Mouse (Mus musculus) kidney, postnatal 36 days (tissue): Measurements from ENCODE around the gene Nln.

ENCODE experiments used
- DNase-seq, 2 experiments: peaks; one replicate each; pipeline ENCODE4 v3.0.0; 2021 to 2022; ENCODE audit warnings: mixed read lengths in 2 of 2

The Nln gene

GRCm38 (mm10) chr13:104095955-104096354 lies 13.5 kb downstream of the Nln start:
- no peak for DNase-seq

- DNase-seq = no peak
Observed at GRCm38 (mm10) chr13:104094531-104095385, 14.7 kb downstream of the Nln start.

- DNase-seq = no peak
Observed at GRCm38 (mm10) chr13:104091734-104092133, 17.7 kb downstream of the Nln start.

- peak; percentile 23 to 65 for DNase-seq
Observed at GRCm38 (mm10) chr13:104089387-104089786, 20.0 kb downstream of the Nln start.

- DNase-seq = no peak
Observed at GRCm38 (mm10) chr13:104084600-104084999, 24.8 kb downstream of the Nln start.

GRCm38 (mm10) chr13:104082504-104082903 lies 26.9 kb downstream of the Nln start:
- DNase-seq = no peak

- DNase-seq = no peak
Observed at GRCm38 (mm10) chr13:104076993-104077392, 32.4 kb downstream of the Nln start.

- peak; percentile 58 to 74 for DNase-seq
Observed at GRCm38 (mm10) chr13:104074731-104075130, 34.7 kb downstream of the Nln start.

- DNase-seq = no peak
Observed at GRCm38 (mm10) chr13:104074230-104074629, 35.2 kb downstream of the Nln start.

- no peak for DNase-seq
Observed at GRCm38 (mm10) chr13:104072351-104072750, 37.1 kb downstream of the Nln start.

GRCm38 (mm10) chr13:104070703-104071102 lies 38.7 kb downstream of the Nln start:
- DNase-seq = peak in 1 of 2 experiments; percentile 25

GRCm38 (mm10) chr13:104069216-104069615 lies 40.2 kb downstream of the Nln start:
- DNase-seq = no peak

GRCm38 (mm10) chr13:104065649-104066347 lies 43.6 kb downstream of the Nln start:
- DNase-seq = no peak

GRCm38 (mm10) chr13:104063061-104063460 lies 46.4 kb downstream of the Nln start:
- DNase-seq = no peak

- DNase-seq = no peak
Observed at GRCm38 (mm10) chr13:104061975-104062750, 47.3 kb downstream of the Nln start.

- no peak for DNase-seq
Observed at GRCm38 (mm10) chr13:104060231-104060630, 49.2 kb downstream of the Nln start.

- no peak for DNase-seq
Observed at GRCm38 (mm10) chr13:104059536-104059935, 49.9 kb downstream of the Nln start.

GRCm38 (mm10) chr13:104058761-104059160 lies 50.7 kb downstream of the Nln start:
- no peak for DNase-seq

GRCm38 (mm10) chr13:104052271-104052753 lies 57.1 kb downstream of the Nln start:
- no peak for DNase-seq

GRCm38 (mm10) chr13:104048835-104049234 lies 60.6 kb downstream of the Nln start:
- peak; percentile 57 to 73 for DNase-seq

GRCm38 (mm10) chr13:104045108-104045507 lies 64.3 kb downstream of the Nln start:
- DNase-seq = no peak

GRCm38 (mm10) chr13:104044332-104044731 lies 65.1 kb downstream of the Nln start:
- no peak for DNase-seq

GRCm38 (mm10) chr13:104042738-104043137 lies 66.7 kb downstream of the Nln start:
- no peak for DNase-seq
